Mouse (Mus musculus) right cerebral cortex, postnatal 25 days (tissue): ENCODE measurements around the gene Mtmr3.

ENCODE experiments used
- DNase-seq: peaks from one replicate; pipeline ENCODE4 v3.0.0; 2022

Gene Mtmr3

GRCm38 (mm10) chr11:4506486-4506885, 88.2 kb downstream of the Mtmr3 start:
- no peak for DNase-seq

GRCm38 (mm10) chr11:4502206-4502605, 92.5 kb downstream of the Mtmr3 start:
- no peak for DNase-seq

GRCm38 (mm10) chr11:4500826-4501225, 93.8 kb downstream of the Mtmr3 start:
- no peak for DNase-seq

GRCm38 (mm10) chr11:4500261-4500660, 94.4 kb downstream of the Mtmr3 start:
- DNase-seq = no peak

- DNase-seq = no peak
These were observed 95.2 kb downstream of the Mtmr3 start for GRCm38 (mm10) chr11:4499456-4499855.

- no peak for DNase-seq
These were observed 95.9 kb downstream of the Mtmr3 start for GRCm38 (mm10) chr11:4498774-4499173.

GRCm38 (mm10) chr11:4497501-4498118, 97.1 kb downstream of the Mtmr3 start:
- DNase-seq = no peak

- no peak for DNase-seq
These were observed 99.6 kb downstream of the Mtmr3 start for GRCm38 (mm10) chr11:4495021-4495540.

- no peak for DNase-seq
These were observed 105.5 kb downstream of the Mtmr3 start for GRCm38 (mm10) chr11:4489207-4489606.

- DNase-seq = no peak
These were observed 105.9 kb downstream of the Mtmr3 start for GRCm38 (mm10) chr11:4488798-4489197.

- no peak for DNase-seq
These were observed 106.3 kb downstream of the Mtmr3 start for GRCm38 (mm10) chr11:4488367-4488766.

- no peak for DNase-seq
These were observed 107.2 kb downstream of the Mtmr3 start for GRCm38 (mm10) chr11:4487401-4487965.

GRCm38 (mm10) chr11:4484541-4484940, 110.1 kb downstream of the Mtmr3 start:
- no peak for DNase-seq

GRCm38 (mm10) chr11:4482641-4483040, 112.0 kb downstream of the Mtmr3 start:
- DNase-seq = no peak

- no peak for DNase-seq
These were observed 118.4 kb downstream of the Mtmr3 start for GRCm38 (mm10) chr11:4476184-4476697.

- DNase-seq = no peak
These were observed 122.0 kb downstream of the Mtmr3 start for GRCm38 (mm10) chr11:4472464-4473179.

GRCm38 (mm10) chr11:4471734-4472133, 122.9 kb downstream of the Mtmr3 start:
- DNase-seq = no peak

- no peak for DNase-seq
These were observed 123.4 kb downstream of the Mtmr3 start for GRCm38 (mm10) chr11:4471251-4471650.

GRCm38 (mm10) chr11:4469091-4469490, 125.6 kb downstream of the Mtmr3 start:
- no peak for DNase-seq

GRCm38 (mm10) chr11:4467436-4467835, 127.2 kb downstream of the Mtmr3 start:
- no peak for DNase-seq

- no peak for DNase-seq
These were observed 128.5 kb downstream of the Mtmr3 start for GRCm38 (mm10) chr11:4466191-4466590.

- no peak for DNase-seq
These were observed 130.0 kb downstream of the Mtmr3 start for GRCm38 (mm10) chr11:4464616-4465015.

GRCm38 (mm10) chr11:4464186-4464585, 130.5 kb downstream of the Mtmr3 start:
- no peak for DNase-seq

- no peak for DNase-seq
These were observed 131.8 kb downstream of the Mtmr3 start for GRCm38 (mm10) chr11:4462868-4463267.
